Mouse (Mus musculus) cerebellum, postnatal 36 days (tissue): ENCODE data around the gene Gm20721.

Experiments used
- DNase-seq, 2 experiments: peaks; one replicate each; pipeline ENCODE4 v3.0.0; 2021 to 2022; ENCODE audit warnings: mixed read lengths in 2 of 2

The Gm20721 gene

GRCm38 (mm10) chr2:174297086-174297571 is 49.4 kb downstream of the Gm20721 start:
- DNase-seq, result no peak

GRCm38 (mm10) chr2:174295900-174296465 is 50.5 kb downstream of the Gm20721 start:
- no peak for DNase-seq

- peak; percentile 15 to 29 for DNase-seq
Observed at GRCm38 (mm10) chr2:174295175-174295899, 51.2 kb downstream of the Gm20721 start.

- DNase-seq, result no peak
Observed at GRCm38 (mm10) chr2:174294457-174294856, 52.1 kb downstream of the Gm20721 start.

GRCm38 (mm10) chr2:174291662-174292030 is 54.9 kb downstream of the Gm20721 start:
- DNase-seq, result no peak

- DNase-seq, result no peak
Observed at GRCm38 (mm10) chr2:174291029-174291661, 55.4 kb downstream of the Gm20721 start.

- no peak for DNase-seq
Observed at GRCm38 (mm10) chr2:174288673-174289430, 57.7 kb downstream of the Gm20721 start.

GRCm38 (mm10) chr2:174287921-174288320 is 58.6 kb downstream of the Gm20721 start:
- DNase-seq, result no peak

GRCm38 (mm10) chr2:174285921-174286470 is 60.5 kb downstream of the Gm20721 start:
- no peak for DNase-seq

GRCm38 (mm10) chr2:174284807-174285457 is 61.6 kb downstream of the Gm20721 start:
- no peak for DNase-seq

- DNase-seq, result peak; percentile 11 to 23
Observed at GRCm38 (mm10) chr2:174284011-174284410, 62.5 kb downstream of the Gm20721 start, which contains the start of gene Gnas. Gnas (plus strand) TSS chr2:174284320.

GRCm38 (mm10) chr2:174283341-174283740 is 63.2 kb downstream of the Gm20721 start:
- DNase-seq, result no peak
